Mouse (Mus musculus): Measurements from ENCODE around the gene Piwil1. TPM values are rescaled to one million over a fixed set of nuclear protein-coding genes. Genes with fewer than 3 reads are reported as not detected.

Gene Piwil1
- total and polyA plus RNA-seq, 3 experiments = not detected

DNA sequence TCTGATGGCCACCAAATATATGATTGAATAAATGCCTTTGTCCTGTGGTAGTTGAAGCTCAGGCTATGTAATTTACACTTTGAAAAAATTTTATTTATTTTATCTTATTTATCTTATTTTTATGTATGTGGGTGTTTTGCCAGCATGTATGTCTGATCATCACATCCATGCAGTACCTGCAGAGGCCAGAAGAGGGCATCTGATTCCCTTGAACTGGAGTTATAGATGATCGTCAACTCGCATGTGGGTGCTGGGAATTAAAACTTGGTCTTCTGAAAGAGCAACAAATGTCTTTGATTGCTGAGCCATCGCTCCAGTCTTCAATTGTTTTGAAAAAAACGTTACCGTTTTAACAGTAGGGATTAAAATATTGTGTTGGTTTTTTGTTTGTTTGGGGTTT is 15.2 kb upstream of the Piwil1 start:
- Histone ChIP-seq H3K27me3 (ENCODE audit: control insufficient read depth in 1 of 2, insufficient read depth in 2 of 2, low read length in 2 of 2) (no peaks in the 10 kb centered on the region), H3K4me3 (ENCODE audit: control insufficient read depth in 1 of 2, insufficient read depth in 1 of 2, low read depth in 2 of 2, low read length in 2 of 2) (no peak overlapping the region), H3K79me2 (ENCODE audit: control insufficient read depth, insufficient read depth, low read length, poor library complexity) (no peaks in the 10 kb centered on the region), H3K9ac (ENCODE audit: control insufficient read depth, low read depth, low read length, poor library complexity, severe bottlenecking) (no peak overlapping the region), H3K4me1 (ENCODE audit: control insufficient read depth in 1 of 2, insufficient read depth in 2 of 2, low read length in 2 of 2) (no peaks in the 10 kb centered on the region), H3K9me3 (replicated peaks; ENCODE audit: insufficient read depth, low read length) (no peaks in the 10 kb centered on the region), H3K27ac (ENCODE audit: control insufficient read depth, low read depth, low read length) (no peak overlapping the region), H3K36me3 (ENCODE audit: control insufficient read depth in 1 of 2, insufficient read depth in 2 of 2, low read length in 2 of 2) (no peaks in the 10 kb centered on the region)
- TF ChIP-seq NELFE (IDR thresholded peaks at IDR 0.05; ENCODE audit: low read depth, low read length) (no peak), POLR2A (IDR thresholded peaks at IDR 0.05; ENCODE audit: control insufficient read depth in 1 of 2, insufficient read depth in 1 of 2, low read depth in 1 of 2, low read length in 2 of 2, poor library complexity in 1 of 2) (no peak), JUND (IDR thresholded peaks at IDR 0.05; ENCODE audit: low read depth, low read length) (no peak), RAD21 (IDR thresholded peaks at IDR 0.05; ENCODE audit: low read depth, low read length) (no peak), ELF1 (IDR thresholded peaks at IDR 0.05; ENCODE audit: low read depth, low read length) (no peak), MXI1 (IDR thresholded peaks at IDR 0.05; ENCODE audit: low read depth, low read length) (no peak), MAX (IDR thresholded peaks at IDR 0.05; ENCODE audit: low read length) (no peak), MYB (IDR thresholded peaks at IDR 0.05; ENCODE audit: low read depth, low read length) (no peak), CHD1 (IDR thresholded peaks at IDR 0.05; ENCODE audit: low read depth, low read length) (no peak), CTCF (IDR thresholded peaks at IDR 0.05 in 2 of 3, conservative IDR thresholded peaks at IDR 0.05 in 1 of 3; ENCODE audit: control insufficient read depth in 1 of 3, insufficient read depth in 1 of 3, low read depth in 2 of 3, low read length in 3 of 3, poor library complexity in 1 of 3, severe bottlenecking in 1 of 3) (peak in 2 of 3 experiments; percentile 14 to 29; a peak in 3 of 6 replicates), TCF12 (IDR thresholded peaks at IDR 0.05; ENCODE audit: low read depth, low read length) (no peak), ZMIZ1 (IDR thresholded peaks at IDR 0.05; ENCODE audit: low read depth, low read length) (no peak), SMC3 (IDR thresholded peaks at IDR 0.05; ENCODE audit: low read depth, low read length) (0 out of 2 replicates have a peak, but pooled peaks have one; percentile 7), CHD2 (IDR thresholded peaks at IDR 0.05; ENCODE audit: low read length) (no peak), HCFC1 (IDR thresholded peaks at IDR 0.05; ENCODE audit: low read depth, low read length) (no peak)
- DNase-seq (ENCODE audit: low read depth, low spot score) = peak; percentile 10

DNA sequence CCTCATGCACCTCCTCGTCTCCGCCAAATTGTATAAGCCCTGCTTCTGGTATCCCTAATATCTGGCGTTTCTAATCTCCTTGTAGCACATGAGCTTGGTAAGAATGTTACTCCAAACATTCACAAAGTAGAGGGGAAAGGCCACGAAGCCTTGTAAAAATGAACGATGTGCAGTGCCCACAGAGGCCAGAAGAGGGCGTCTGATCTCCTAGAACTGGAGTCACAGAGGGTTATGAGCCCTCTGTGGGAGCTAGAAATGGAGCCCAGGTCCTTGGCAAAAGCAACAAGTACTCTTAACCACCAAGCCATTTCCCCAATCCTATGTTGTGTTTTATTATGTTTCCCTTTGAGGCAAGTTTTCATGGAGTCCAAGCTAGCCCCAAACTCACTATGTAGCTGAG is 8.2 kb upstream of the Piwil1 start:
- DNase-seq (ENCODE audit: low read depth, low spot score) = no peak
- H3K27me3 ChIP-seq (ENCODE audit: control insufficient read depth in 1 of 2, insufficient read depth in 2 of 2, low read length in 2 of 2) = no peaks in the 10 kb centered on the region
- no peak overlapping the region for H3K4me3 ChIP-seq (ENCODE audit: control insufficient read depth in 1 of 2, insufficient read depth in 1 of 2, low read depth in 2 of 2, low read length in 2 of 2)
- H3K9me3 ChIP-seq (replicated peaks; ENCODE audit: insufficient read depth, low read length) = no peaks in the 10 kb centered on the region
- H3K9ac ChIP-seq (ENCODE audit: control insufficient read depth, low read depth, low read length, poor library complexity, severe bottlenecking) = no peak overlapping the region
- TF ChIP-seq RCOR1 (IDR thresholded peaks at IDR 0.05; ENCODE audit: low read depth, low read length) = no peak
- TF ChIP-seq SIN3A (IDR thresholded peaks at IDR 0.05; ENCODE audit: low read length) = no peak
- no peak for TF ChIP-seq ZNF384 (IDR thresholded peaks at IDR 0.05; ENCODE audit: low read depth, low read length)
- no peak for TF ChIP-seq CHD2 (IDR thresholded peaks at IDR 0.05; ENCODE audit: low read length)
- no peak for TF ChIP-seq NRF1 (IDR thresholded peaks at IDR 0.05; ENCODE audit: insufficient read depth, low read depth, low read length, poor library complexity, severe bottlenecking)
- no peak for TF ChIP-seq EP300 (IDR thresholded peaks at IDR 0.05; ENCODE audit: low read depth in 1 of 2, low read length in 2 of 2)
- H3K79me2 ChIP-seq (ENCODE audit: control insufficient read depth, insufficient read depth, low read length, poor library complexity) = no peaks in the 10 kb centered on the region
- no peaks in the 10 kb centered on the region for H3K4me1 ChIP-seq (ENCODE audit: control insufficient read depth in 1 of 2, insufficient read depth in 2 of 2, low read length in 2 of 2)
- no peaks in the 10 kb centered on the region for H3K36me3 ChIP-seq (ENCODE audit: control insufficient read depth in 1 of 2, insufficient read depth in 2 of 2, low read length in 2 of 2)
- H3K27ac ChIP-seq (ENCODE audit: control insufficient read depth, low read depth, low read length) = no peak overlapping the region
